Mouse (Mus musculus): ENCODE measurements around the gene Eif4e. TPM values are rescaled to one million over a fixed set of nuclear protein-coding genes. Genes with fewer than 3 reads are reported as not detected.

Gene Eif4e
- polyA plus RNA-seq, 1 experiment from 2014 or later: 230 TPM

DNA sequence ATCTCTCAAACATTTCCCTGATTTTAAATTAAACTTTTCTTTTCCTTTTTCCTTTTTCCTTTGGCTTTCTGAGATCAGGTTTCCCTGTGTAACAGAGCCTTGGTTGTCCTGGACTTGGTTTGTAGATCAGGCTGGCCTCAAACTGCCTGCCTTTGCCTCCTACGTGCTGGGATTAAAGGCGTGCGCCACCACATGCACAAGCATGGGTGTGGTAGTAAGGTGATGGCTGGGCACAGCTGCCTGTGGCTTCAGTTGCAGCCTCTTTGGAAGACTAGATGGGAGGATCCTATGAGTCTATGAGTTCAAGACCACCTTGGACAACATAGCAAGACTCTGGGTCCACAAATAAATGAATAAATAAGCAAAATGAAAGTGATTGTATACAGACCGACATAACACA, 2.0 kb upstream of the Eif4e start:
- no peak overlapping the region for H3K4me2 ChIP-seq (ENCODE audit: low read length)
- no peak overlapping the region for H3K27ac ChIP-seq (replicated peaks in 1 of 2; ENCODE audit: control insufficient read depth in 1 of 2, insufficient read depth in 1 of 2, low read depth in 2 of 2, low read length in 2 of 2)
- 92% methylated on average over 4 of the region's 4 CpGs for WGBS
- no peaks in the 10 kb centered on the region for H3K9me3 ChIP-seq (ENCODE audit: control insufficient read depth, low read length)
- H3K27me3 ChIP-seq (ENCODE audit: control insufficient read depth, insufficient read depth, low read length): no peaks in the 10 kb centered on the region
- H3K4me3 ChIP-seq (ENCODE audit: control insufficient read depth in 1 of 2, insufficient read depth in 1 of 2, low read depth in 1 of 2, low read length in 2 of 2): no peak overlapping the region
- H3K9ac ChIP-seq (ENCODE audit: low read length): no peak overlapping the region
- peaks cover 3 to 13% of the 10 kb centered on the region in 2 experiments; a peak in 3 of 4 replicates for H3K4me1 ChIP-seq (ENCODE audit: control insufficient read depth in 2 of 2, insufficient read depth in 2 of 2, low read length in 2 of 2)
- H3K36me3 ChIP-seq (ENCODE audit: control insufficient read depth, insufficient read depth, low read length): no peaks in the 10 kb centered on the region
- no peak for ATAC-seq (ENCODE audit: insufficient number of reproducible peaks, insufficient read depth, low FRiP score, low read depth)

GRCm38 (mm10) chr3:138525494-138525893, 485 bp upstream of the Eif4e start:
- Histone ChIP-seq H3K9me3 (ENCODE audit: control insufficient read depth, low read length) (no peaks in the 10 kb centered on the region), H3K4me3 (ENCODE audit: control insufficient read depth in 1 of 2, insufficient read depth in 1 of 2, low read depth in 1 of 2, low read length in 2 of 2) (peak overlapping the region in 1 of 2 experiments; percentile 99; a peak in 2 of 4 replicates), H3K9ac (ENCODE audit: low read length) (no peak overlapping the region; the same call in 1 of the 2 replicates), H3K36me3 (ENCODE audit: control insufficient read depth, insufficient read depth, low read length) (no peaks in the 10 kb centered on the region), H3K4me1 (ENCODE audit: control insufficient read depth in 2 of 2, insufficient read depth in 2 of 2, low read length in 2 of 2) (peaks cover 3 to 25% of the 10 kb centered on the region in 2 experiments), H3K27ac (replicated peaks in 1 of 2; ENCODE audit: control insufficient read depth in 1 of 2, insufficient read depth in 1 of 2, low read depth in 2 of 2, low read length in 2 of 2) (no peak overlapping the region), H3K4me2 (ENCODE audit: low read length) (peak overlapping the region; percentile 96), H3K27me3 (ENCODE audit: control insufficient read depth, insufficient read depth, low read length) (no peaks in the 10 kb centered on the region)
- 64% methylated on average over 8 of the region's 8 CpGs for WGBS
- ATAC-seq (ENCODE audit: insufficient number of reproducible peaks, insufficient read depth, low FRiP score, low read depth): no peak

DNA sequence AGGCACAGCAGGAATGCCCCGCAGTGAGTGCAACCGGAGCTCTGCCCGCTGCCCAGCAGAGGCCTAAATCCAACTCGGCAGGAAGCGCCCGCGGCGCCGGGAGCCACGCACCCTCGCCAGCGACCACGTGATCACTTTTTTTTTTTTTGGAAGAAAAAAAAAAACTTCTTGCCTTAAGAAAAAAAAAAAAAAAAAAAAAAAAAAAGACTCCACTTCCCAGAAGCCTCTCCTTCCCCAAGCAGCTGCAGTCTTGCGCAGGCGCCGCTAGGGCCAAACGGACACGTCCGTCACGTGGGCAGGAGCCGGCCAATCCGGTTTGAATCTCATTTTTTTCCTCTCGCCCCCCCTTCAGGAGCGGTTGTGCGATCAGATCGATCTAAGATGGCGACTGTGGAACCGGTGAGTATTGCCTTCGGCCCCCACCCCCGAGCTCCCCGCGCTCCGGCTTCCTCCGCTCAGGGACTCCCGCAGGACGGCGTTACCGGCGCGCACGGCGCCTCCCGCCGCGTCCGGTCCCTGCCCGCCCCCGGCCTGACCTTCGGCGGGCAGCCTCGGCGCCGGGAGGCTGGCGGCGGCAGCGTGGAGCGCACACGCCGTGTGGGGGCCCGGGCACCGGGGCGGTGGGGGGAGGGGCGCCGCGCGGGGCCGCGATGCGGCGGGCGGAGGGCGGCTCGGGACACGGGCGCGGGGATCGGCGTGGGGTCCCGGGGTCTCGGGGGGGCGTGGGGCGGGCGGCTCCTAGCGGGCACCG, 1.1 kb downstream of the Eif4e start:
- ATAC-seq (ENCODE audit: insufficient number of reproducible peaks, insufficient read depth, low FRiP score, low read depth): peak; percentile 94
- WGBS: under 1% methylated on average over 65 of the region's 85 CpGs
- Histone ChIP-seq H3K9me3 (ENCODE audit: control insufficient read depth, low read length) (no peaks in the 10 kb centered on the region), H3K9ac (ENCODE audit: low read length) (peak overlapping the region; percentile 97), H3K27ac (replicated peaks in 1 of 2; ENCODE audit: control insufficient read depth in 1 of 2, insufficient read depth in 1 of 2, low read depth in 2 of 2, low read length in 2 of 2) (peak overlapping the region; percentile 93 to 94), H3K36me3 (ENCODE audit: control insufficient read depth, insufficient read depth, low read length) (0 out of 2 replicates have a peak, but pooled peaks cover 3% of the 10 kb centered on the region), H3K4me2 (ENCODE audit: low read length) (peak overlapping the region; percentile 96), H3K4me1 (ENCODE audit: control insufficient read depth in 2 of 2, insufficient read depth in 2 of 2, low read length in 2 of 2) (peaks cover 3 to 30% of the 10 kb centered on the region in 2 experiments), H3K4me3 (ENCODE audit: control insufficient read depth in 1 of 2, insufficient read depth in 1 of 2, low read depth in 1 of 2, low read length in 2 of 2) (peak overlapping the region; percentile 89 to 99), H3K27me3 (ENCODE audit: control insufficient read depth, insufficient read depth, low read length) (no peaks in the 10 kb centered on the region)

DNA sequence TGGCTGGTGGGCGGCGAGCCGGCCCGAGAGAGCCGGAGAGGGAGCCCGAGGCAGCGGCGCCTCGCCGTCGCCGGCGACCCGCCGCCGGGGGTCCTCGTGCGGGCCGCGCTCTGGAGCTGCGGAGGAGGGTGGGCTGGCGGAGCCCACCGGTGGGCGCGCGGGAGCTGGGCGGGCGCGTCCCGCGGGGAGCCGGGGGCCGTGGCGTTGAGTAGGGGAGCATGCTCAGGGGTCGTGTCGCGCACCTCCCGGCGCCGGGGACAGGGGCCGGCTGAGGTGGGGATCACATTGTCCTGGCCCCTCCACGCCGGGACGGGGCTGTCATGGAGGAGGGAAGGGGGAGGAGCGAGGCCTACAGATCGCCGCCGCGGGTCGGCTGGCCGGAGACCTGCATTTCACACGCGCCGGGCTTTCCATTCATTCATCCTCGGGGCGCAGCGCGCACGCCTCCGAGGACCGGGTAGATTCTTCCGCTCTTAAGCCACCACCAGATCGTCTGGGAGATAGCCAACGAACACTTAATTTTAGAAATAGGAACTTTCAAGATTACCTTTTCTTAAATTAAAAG, 1.8 kb downstream of the Eif4e start:
- Histone ChIP-seq H3K4me2 (ENCODE audit: low read length) (peak overlapping the region; percentile 88), H3K36me3 (ENCODE audit: control insufficient read depth, insufficient read depth, low read length) (0 out of 2 replicates have a peak, but pooled peaks cover 3% of the 10 kb centered on the region), H3K27ac (replicated peaks in 1 of 2; ENCODE audit: control insufficient read depth in 1 of 2, insufficient read depth in 1 of 2, low read depth in 2 of 2, low read length in 2 of 2) (peak overlapping the region; percentile 70 to 94), H3K27me3 (ENCODE audit: control insufficient read depth, insufficient read depth, low read length) (no peaks in the 10 kb centered on the region), H3K4me1 (ENCODE audit: control insufficient read depth in 2 of 2, insufficient read depth in 2 of 2, low read length in 2 of 2) (peaks cover 3 to 30% of the 10 kb centered on the region in 2 experiments), H3K9ac (ENCODE audit: low read length) (peak overlapping the region; percentile 97), H3K4me3 (ENCODE audit: control insufficient read depth in 1 of 2, insufficient read depth in 1 of 2, low read depth in 1 of 2, low read length in 2 of 2) (peak overlapping the region; percentile 89 to 99), H3K9me3 (ENCODE audit: control insufficient read depth, low read length) (no peaks in the 10 kb centered on the region)
- WGBS: 0% methylated on average over 57 of the region's 64 CpGs
- ATAC-seq (ENCODE audit: insufficient number of reproducible peaks, insufficient read depth, low FRiP score, low read depth): peak; percentile 79

GRCm38 (mm10) chr3:138528265-138528664, 2.3 kb downstream of the Eif4e start:
- H3K4me3 ChIP-seq (ENCODE audit: control insufficient read depth in 1 of 2, insufficient read depth in 1 of 2, low read depth in 1 of 2, low read length in 2 of 2): peak overlapping the region; percentile 89 to 99
- ATAC-seq (ENCODE audit: insufficient number of reproducible peaks, insufficient read depth, low FRiP score, low read depth): no peak
- H3K4me1 ChIP-seq (ENCODE audit: control insufficient read depth in 2 of 2, insufficient read depth in 2 of 2, low read length in 2 of 2): peaks cover 3 to 30% of the 10 kb centered on the region in 2 experiments
- H3K27ac ChIP-seq (replicated peaks in 1 of 2; ENCODE audit: control insufficient read depth in 1 of 2, insufficient read depth in 1 of 2, low read depth in 2 of 2, low read length in 2 of 2): no peak overlapping the region
- H3K9ac ChIP-seq (ENCODE audit: low read length): peak overlapping the region; percentile 97
- H3K27me3 ChIP-seq (ENCODE audit: control insufficient read depth, insufficient read depth, low read length): no peaks in the 10 kb centered on the region
- H3K4me2 ChIP-seq (ENCODE audit: low read length): peak overlapping the region; percentile 88
- no peaks in the 10 kb centered on the region for H3K9me3 ChIP-seq (ENCODE audit: control insufficient read depth, low read length)
- WGBS: 2% methylated on average over 16 of the region's 16 CpGs
- 0 out of 2 replicates have a peak, but pooled peaks cover 3% of the 10 kb centered on the region for H3K36me3 ChIP-seq (ENCODE audit: control insufficient read depth, insufficient read depth, low read length)

- 83% methylated on average over 8 of the region's 8 CpGs for WGBS
- Histone ChIP-seq H3K27ac (replicated peaks in 1 of 2; ENCODE audit: control insufficient read depth in 1 of 2, insufficient read depth in 1 of 2, low read depth in 2 of 2, low read length in 2 of 2) (no peak overlapping the region), H3K36me3 (ENCODE audit: control insufficient read depth, insufficient read depth, low read length) (0 out of 2 replicates have a peak, but pooled peaks cover 5% of the 10 kb centered on the region), H3K27me3 (ENCODE audit: control insufficient read depth, insufficient read depth, low read length) (no peaks in the 10 kb centered on the region), H3K4me1 (ENCODE audit: control insufficient read depth in 2 of 2, insufficient read depth in 2 of 2, low read length in 2 of 2) (peaks cover 3 to 29% of the 10 kb centered on the region in 2 experiments), H3K4me2 (ENCODE audit: low read length) (no peak overlapping the region), H3K9ac (ENCODE audit: low read length) (no peak overlapping the region), H3K9me3 (ENCODE audit: control insufficient read depth, low read length) (no peaks in the 10 kb centered on the region), H3K4me3 (ENCODE audit: control insufficient read depth in 1 of 2, insufficient read depth in 1 of 2, low read depth in 1 of 2, low read length in 2 of 2) (no peak overlapping the region)
- ATAC-seq (ENCODE audit: insufficient number of reproducible peaks, insufficient read depth, low FRiP score, low read depth): no peak
These were observed 4.8 kb downstream of the Eif4e start for GRCm38 (mm10) chr3:138530578-138531478.

GRCm38 (mm10) chr3:138531479-138532181, 5.7 kb downstream of the Eif4e start:
- Histone ChIP-seq H3K9me3 (ENCODE audit: control insufficient read depth, low read length) (no peaks in the 10 kb centered on the region), H3K27ac (replicated peaks in 1 of 2; ENCODE audit: control insufficient read depth in 1 of 2, insufficient read depth in 1 of 2, low read depth in 2 of 2, low read length in 2 of 2) (no peak overlapping the region), H3K4me1 (ENCODE audit: control insufficient read depth in 2 of 2, insufficient read depth in 2 of 2, low read length in 2 of 2) (peaks cover 0 to 27% of the 10 kb centered on the region in 2 experiments; a peak in 3 of 4 replicates), H3K4me3 (ENCODE audit: control insufficient read depth in 1 of 2, insufficient read depth in 1 of 2, low read depth in 1 of 2, low read length in 2 of 2) (no peak overlapping the region), H3K36me3 (ENCODE audit: control insufficient read depth, insufficient read depth, low read length) (0 out of 2 replicates have a peak, but pooled peaks cover 9% of the 10 kb centered on the region), H3K27me3 (ENCODE audit: control insufficient read depth, insufficient read depth, low read length) (no peaks in the 10 kb centered on the region), H3K9ac (ENCODE audit: low read length) (no peak overlapping the region), H3K4me2 (ENCODE audit: low read length) (no peak overlapping the region)
- 62% methylated on average over 12 of the region's 12 CpGs for WGBS
- ATAC-seq (ENCODE audit: insufficient number of reproducible peaks, insufficient read depth, low FRiP score, low read depth): no peak

Data from heart, embryonic 14.5 days (tissue).